Mouse (Mus musculus) T-cell, adult 2 months (primary cell): ENCODE measurements around the gene Pigu.

ENCODE experiments used
- DNase-seq: peaks from one replicate; pipeline ENCODE4 v3.0.0; 2022; ENCODE audit warnings: low spot score

Pigu gene

DNA sequence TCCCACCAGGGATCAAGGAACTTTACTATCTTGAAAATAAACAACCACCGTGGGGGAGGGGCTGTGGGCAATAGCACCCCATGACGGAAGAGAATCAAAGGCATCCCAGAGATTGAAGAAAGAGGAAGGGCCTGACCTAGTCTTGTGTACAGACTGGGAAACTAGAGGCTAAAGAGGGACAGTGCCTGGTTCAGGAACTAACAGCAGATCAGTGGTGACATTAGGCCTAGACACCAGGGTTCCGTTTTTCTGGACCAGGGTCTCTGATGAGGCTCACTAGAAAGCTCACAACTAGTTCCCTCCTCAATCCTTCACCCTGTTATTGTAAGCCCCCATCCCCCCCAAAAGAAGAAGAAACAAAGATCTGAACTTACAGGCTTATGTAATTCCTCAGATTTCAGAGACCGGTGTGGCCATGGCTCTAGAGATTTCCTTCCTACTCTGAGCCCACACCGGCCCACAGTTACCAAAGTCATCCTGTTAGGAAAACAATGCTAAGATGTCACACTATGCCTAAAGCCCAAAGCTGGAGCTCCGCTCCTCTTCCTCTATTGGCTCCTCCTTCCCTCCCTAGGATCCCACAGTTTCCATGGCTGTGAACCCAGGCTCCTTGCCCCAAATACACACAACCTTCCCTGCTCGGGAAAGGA is 10.5 kb upstream of the Pigu start:
- DNase-seq: no peak

DNA sequence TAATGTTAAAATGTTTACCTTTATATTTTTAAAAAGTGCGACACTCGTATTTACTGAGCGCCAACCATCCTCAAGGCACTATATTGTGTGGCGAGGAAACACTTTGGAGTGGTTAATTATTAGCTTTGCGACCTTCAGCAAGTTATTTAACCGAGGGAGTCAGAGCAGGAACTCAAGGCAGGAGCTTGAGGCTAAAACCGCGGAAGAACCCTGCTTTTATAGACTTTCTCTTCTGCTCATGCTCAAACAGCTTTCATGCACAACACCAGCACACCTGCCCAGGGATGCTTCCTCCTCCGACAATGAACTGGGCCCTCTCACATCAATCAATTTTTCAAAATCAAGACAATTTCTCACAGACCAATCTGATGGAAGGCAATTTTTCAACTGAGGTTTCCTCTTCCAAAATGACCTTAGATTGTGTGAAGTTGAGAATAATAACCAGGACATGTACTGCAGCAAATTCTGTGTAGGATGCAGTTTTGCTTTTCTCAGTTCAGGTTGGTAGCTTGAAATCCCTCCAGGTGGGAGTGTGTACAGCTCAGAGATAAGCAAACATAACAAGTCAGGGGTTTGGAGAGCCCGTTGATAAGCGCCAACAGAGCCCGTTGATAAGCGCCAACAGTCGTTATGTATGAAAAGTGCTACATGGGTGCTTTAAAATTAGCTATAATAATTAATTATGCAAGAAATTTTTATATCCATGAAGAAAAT is 613 bp upstream of the Pigu start:
- no peak for DNase-seq

DNA sequence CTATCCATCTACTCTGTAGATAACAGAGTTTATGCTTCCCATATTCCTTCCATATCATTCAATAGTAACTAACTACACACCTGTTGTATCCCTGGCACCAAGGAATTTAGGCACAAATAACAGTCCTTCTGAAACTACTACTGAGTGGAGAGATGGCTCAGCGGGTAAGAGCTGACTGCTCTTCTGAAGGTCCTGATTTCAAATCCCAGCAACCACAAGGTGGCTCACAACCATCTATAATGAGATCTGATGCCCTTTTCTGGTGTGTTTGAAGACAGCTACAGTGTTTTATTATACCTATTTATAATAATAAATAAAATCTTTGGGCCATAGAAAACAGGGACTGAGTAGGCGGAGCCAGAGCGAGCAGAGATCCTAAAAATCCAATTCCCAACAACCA is 2.8 kb downstream of the Pigu start:
- DNase-seq: no peak

DNA sequence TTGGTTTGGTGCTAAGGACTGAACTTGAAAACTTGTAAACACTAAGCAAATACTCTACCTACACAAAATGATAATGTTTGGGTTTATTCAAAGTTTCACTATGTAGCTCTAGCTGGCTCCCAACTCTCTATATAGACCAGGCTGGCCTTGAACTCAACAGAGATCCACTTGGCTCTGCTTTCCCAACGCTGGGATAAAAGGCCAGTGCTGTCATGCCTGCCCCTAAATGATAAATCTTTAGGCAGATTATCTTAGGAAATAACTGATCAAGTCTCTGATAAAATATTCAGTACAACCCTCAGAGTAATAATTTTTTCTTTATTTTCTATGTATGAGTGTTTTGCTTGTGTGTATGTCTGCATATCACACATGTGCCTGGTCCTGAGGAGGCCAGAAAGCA is 10.6 kb downstream of the Pigu start:
- no peak for DNase-seq

DNA sequence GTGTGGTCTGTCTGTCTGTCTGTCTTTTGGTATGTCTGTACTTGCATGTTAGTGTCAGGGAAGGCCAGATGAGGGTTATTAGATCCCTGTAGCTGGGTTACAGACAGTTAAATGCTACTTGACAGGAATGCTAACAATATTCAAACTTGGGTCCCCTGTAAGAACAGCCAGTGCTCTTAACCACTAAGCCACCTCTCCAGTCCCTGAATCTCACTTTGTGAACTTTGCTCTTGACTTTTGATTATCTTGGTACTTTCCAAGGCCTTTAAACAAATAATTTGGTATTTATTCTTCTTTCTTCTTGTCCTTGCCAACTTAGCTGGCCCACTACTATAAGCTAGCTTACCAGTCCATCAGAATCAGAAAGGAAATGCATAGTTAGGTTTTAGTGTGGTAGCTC is 17.1 kb downstream of the Pigu start:
- DNase-seq: no peak

DNA sequence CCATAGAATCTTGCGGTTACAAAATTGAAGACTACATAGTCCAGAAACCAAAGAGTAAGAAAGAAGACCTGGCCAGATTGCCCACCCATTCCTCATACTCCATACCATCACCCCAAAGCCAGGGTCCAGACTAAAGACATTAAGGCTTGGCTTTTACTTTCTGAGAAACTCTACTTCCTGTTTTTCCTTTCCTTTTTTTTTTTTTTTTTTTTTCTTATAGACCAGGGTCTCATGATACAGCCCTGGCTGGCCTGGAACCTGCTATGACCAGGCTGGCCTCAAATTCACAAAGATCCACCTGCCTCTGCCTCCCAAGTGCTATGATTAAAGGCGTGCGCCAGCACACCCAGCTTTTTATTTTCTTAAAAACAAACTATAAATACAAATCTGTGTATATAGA is 21.0 kb downstream of the Pigu start:
- no peak for DNase-seq

DNA sequence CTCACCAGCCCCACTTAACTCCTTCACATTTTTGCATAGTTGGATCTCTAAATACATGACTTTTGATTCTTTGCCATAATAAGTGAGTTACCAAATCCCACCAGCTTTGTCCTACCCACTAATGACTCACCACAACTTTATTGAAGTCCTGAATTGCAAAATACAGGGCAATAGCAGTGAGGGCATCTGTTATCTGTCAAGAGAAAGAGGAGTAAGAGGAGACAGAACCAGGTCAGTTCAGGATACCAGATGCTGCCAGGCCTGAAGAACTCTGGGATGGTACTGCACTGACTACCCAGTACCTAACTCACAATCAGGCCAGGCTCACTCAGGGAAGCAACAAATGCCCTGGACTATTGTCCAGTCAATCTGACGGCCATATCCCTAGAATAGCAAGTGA is 22.0 kb downstream of the Pigu start:
- DNase-seq: no peak

DNA sequence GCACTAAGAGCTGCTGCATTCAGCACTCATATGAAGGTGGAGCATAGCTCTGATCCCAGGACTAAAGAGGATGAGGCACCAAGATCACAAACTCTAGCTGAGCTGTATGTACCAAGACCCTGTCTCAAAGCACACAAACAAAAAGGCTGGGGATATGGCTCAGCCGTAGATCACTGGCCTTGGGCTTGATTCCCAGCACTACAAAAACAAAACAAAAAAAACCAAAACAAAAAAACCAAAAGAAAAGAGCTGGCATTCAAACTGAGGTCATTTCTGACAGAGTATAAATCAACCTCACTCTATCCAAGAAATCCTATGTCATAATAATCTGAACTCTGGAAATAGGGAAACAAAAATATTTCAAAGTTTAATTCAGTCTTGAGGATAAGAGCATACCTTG is 23.8 kb downstream of the Pigu start:
- DNase-seq: no peak

DNA sequence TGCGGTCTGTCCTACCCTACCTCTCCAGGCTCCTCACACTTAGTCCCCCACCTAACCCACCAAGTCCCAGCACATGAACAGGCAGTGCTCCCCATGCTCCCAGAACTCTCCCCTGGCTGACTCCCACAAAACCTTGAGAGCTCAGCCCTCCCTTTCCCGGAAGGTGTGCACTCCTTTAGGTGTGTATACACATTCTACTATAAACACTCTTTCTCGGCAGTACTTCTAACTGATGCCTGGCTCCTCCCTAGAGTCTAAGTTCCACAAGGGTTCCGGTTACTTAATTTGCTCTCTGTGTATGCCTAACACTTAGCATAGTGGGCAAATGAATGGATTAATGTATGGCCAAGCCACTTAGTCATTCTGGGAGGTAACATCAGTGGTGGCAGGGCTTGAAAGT is 25.9 kb downstream of the Pigu start:
- no peak for DNase-seq

DNA sequence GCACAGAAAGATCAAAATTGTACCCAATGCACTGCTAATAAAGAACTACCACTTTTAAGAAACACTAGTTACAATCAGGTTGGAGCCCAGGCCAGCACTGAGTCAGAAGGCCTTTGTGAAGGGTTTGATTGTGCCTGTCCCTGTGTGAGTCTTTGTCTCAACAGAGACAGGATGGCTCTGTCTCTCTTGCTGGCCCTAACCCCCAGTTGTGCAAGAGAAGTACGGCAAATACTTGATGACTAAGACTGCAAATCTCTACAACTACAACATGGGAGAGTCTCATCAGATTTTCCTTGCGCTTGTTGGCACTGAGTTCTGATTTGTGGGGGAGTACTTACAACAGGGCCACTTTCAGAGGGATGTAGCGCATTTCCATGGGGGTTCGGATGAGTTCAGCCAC is 26.4 kb downstream of the Pigu start:
- DNase-seq: no peak

DNA sequence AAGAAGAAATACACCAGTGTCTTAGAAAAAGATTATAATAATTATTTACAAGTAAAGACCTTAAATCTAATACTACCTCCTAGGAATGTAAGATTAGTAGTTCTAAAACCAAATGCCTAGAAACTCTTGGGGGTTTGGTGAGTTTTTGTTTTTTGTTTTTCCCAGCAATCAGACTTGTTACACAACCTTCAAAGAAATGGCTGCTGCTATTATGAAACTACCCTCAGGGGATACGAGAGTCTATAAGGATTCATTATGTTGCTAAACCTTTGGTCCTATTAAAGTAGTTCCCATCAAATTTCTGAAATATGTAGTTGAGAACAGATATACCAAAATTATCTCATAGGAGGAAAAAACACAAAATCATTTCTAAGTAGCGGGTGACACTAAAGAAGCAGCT is 27.5 kb downstream of the Pigu start:
- no peak for DNase-seq

DNA sequence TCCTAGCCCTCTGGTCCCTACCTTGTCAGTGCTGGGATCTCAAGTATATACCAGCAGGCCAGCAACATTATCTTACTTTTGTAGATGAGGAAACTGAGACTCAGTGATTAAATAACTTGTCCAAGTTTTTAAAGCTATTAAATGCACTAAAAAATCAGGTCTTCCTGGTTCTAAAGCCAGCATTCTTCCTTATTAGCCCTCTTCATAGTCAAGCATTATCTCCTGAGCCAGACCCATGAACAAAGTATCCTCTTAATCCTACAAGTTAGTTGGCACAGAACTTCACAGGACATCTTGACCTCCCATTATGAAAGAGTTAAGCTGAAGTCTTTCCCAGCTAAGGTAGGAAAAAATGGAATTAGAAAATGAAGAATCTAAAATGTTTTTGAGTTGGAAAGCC is 28.3 kb downstream of the Pigu start:
- DNase-seq: no peak

DNA sequence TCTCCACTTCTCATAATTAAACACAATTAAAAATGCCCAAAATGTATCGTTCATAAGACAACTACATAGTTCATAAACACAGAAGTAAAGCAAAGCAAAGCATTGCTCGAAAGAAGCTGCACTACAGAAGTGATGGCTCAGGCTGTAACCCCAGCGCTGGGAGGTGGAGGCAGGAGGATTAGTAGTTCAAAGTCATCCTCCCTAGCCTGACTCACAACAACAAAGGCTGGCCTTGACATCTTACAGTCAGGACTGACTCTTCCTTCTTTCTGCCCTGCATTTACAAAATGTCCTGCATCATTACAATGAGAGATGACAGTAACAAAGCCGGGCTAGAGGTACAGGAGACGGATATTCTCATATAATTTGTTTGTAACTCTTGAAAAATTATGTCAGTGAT is 29.3 kb downstream of the Pigu start:
- DNase-seq: no peak

DNA sequence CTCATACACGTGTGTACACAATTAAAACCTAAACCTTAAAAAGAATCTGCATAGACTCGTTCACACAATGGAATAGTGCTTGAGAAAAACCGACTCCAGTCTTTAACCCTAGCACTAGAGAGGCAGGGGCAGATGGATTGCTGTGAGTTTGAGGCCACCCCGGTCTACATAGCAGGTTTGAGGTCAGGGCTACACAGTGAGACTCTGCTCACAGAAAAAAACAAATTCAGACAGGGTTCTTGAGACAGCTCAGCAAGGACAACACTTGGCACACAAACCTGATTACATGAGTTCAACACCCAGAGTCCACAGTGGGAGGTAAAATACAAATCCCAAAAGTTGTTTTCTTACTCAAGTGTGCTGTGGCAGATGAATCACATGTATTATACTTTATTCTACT is 31.2 kb downstream of the Pigu start:
- DNase-seq: no peak

DNA sequence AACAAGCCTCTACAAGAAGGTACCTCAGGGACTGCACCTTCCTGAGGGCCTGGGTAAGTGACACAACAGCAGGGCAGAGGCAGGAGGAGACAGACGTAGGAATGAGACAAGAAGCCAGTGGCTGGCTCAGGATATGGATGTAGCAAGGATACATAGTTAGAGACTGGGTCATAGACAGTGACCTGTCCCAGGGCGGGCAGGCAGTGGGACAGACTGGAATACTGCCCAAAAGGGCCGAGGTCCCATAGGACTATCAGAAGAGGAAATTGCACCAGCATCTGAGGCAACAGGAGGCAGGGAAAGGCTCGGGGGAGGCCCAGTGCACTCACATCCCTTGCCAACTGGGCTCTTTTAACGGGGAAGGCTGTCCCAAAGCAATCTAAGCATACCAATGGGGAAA is 36.6 kb downstream of the Pigu start:
- no peak for DNase-seq

DNA sequence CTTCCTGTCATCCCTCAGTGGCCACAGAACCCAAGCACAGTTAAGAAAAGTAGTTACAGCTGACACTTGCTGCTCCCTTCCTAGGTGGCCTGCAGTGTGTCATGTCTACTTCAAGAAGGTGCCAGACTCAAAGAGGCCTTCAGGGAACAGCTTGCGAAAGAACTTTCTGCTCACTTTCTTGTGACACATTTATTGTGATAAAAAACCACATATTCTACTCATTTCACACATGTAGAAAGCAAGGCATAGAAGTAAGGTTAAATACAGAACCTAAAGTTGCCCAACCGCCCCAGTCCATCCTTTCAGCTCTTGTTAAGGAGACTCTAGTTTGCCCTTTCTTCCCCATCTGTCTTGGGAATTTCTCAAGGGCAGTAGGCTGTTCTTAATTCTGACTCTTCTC is 38.6 kb downstream of the Pigu start:
- no peak for DNase-seq

DNA sequence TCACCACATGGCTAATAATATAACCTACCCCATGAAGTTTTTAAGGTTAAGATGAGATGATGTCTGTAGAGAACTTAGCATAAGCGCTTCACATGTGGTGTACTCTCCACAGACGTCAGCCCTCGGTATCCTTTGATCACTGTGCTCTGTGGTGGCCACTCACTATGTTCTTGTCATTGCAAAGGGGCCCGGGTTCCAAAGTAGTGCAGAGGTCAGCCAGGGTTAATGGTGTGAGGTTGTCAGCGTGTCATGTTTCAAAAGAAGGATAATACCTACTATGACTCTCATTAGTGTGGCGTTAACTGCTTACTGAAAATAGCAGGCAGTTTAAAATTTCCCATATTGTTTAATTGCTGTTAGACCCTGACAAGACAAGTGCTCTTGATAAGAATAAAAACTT is 43.6 kb downstream of the Pigu start:
- DNase-seq: no peak

DNA sequence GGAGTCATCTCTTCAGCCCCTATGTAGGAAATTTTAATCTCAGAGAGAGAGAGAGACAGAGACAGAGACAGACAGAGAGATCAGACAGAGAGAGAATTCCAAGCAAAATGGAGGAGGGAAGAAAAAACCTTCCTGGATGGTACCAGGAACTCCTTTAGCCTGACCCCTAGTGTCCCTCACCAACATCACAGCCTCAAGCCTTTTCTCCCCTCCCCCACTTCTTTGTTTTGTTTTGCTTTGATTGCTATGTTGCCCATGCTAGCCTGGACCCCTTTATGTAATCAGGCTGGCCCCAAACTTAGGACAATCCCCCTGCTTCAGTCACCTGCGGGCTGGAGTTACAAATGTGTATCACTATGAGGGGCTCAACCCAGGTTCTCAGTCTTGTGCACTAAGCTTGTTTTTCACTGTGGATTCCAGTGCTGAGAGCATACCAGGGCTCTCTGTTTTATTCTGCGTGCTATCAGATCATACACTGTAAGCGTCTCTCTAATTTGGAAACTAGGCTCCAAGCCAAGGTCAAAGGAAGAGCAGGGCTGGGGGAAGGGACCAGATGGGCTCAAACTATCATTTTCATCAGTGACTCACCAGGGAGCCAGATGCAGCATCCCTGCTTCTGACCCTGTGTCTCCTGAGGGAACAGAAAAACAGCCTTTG is 48.2 kb downstream of the Pigu start:
- no peak for DNase-seq

DNA sequence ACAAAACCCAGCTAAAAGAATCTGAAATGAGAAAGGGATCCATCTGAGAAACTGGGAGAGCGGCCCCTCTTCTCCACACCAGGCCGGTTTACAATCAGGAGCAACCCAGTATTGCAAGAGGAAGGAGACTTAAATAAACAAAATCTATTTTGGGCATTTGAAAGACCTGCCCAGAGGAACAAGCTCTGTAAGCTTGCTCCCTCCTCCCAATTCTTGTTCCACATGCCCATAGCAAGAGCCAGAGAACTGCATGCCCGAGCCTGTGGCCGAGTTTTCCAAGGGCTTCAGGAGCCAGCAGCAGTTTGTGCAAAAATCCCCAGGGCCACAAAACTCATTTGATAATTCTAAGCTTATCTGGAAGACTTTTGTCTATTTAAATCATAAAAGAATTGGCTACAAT is 57.7 kb downstream of the Pigu start:
- no peak for DNase-seq

DNA sequence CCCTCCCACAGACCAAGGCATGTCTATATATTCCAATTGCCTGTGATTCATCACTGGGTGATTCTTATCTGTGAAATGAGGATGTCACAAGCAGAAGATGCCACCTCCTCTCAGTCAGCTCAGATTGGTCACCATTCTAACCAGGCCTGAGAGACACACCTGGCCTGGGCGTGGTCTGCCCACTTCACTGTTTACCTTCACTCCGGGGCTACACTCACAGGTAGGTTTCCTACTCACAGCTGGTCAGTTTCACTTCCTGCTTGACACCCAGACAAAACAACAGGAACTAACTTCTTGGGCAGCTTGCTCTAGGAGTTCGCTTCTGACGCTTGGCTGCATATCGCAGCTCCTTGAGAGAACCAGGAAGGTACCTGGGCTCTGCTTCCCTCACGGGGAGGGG is 61.8 kb downstream of the Pigu start:
- no peak for DNase-seq

DNA sequence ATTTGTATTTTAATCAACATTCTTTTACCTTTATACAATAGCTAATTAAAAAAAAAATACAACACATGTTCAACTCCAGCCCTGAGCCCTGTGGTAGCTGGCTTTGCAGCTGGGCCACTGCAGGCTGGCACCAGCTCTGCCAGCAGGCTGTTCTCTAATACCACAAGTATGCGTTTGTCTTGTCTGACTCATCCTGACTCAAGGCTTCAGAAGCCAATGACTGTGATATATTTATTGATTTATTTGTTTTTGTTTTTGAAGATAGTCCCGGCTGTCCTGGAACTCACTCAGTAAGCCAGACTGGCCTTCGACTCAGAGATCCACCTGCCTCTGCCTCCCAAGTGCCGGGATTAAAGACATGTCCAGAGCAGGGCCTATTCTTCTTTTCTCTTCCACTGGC is 63.3 kb downstream of the Pigu start:
- no peak for DNase-seq

DNA sequence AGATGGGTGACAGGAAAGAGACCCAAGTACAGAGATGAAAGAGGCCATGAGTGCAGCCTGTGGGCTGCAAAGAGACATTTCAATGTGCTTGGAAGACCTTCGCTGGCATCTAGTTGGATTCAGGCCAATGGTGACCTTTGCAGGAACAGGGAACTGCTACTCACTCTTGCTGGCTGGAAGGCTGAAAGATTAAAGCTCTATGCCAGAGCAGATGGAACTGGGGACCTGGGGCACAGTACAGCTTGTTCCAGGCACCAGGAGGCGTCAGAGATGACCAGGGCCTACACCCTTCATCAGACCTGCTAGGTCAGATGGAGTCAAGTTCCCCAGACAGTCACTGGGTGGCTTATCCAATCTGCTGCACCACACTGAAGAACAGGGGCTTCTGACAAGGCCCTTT is 63.8 kb downstream of the Pigu start:
- no peak for DNase-seq

DNA sequence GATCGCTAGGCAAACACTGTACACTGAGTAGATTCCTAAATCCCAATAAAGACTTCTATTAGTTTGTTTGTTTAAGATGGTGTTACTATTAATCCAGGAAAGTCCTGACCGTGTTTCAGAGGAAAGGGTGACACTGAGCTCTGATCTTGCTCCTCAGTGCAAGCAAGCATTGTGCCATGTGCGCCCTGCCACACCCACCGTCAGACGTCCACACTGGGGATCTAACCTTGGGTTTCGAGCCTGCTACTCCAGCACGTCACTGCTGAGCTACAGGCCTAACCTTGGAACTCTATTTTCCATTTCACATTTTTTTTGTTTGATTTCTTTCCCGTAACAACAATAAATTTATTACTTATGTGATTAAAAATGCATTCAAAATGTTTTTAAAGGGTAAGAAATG is 67.2 kb downstream of the Pigu start:
- no peak for DNase-seq
